Mouse (Mus musculus) CH12.LX (cell line): ENCODE measurements at regions not wholly inside any gene's neighbourhood (a gene's known extent, or its start where the extent isn't known, plus 50 kb on each side); places are given as distances from the start of the nearest gene placed in this dataset.

Experiments
- BHLHE40 ChIP-seq: IDR thresholded peaks from 2 replicates; pipeline ENCODE4 v1.6.1; 2011; ENCODE audit warnings: mild to moderate bottlenecking, low read depth, low read length, improper control_type of control experiment
- CHD2 ChIP-seq: IDR thresholded peaks from 2 replicates; pipeline ENCODE4 v1.6.1; 2011; ENCODE audit warnings: low read length, improper control_type of control experiment
- ELF1 ChIP-seq: IDR thresholded peaks from 2 replicates; pipeline ENCODE4 v1.6.1; 2014; ENCODE audit warnings: low read depth, mild to moderate bottlenecking, inconsistent platforms, low read length, improper control_type of control experiment
- TCF12 ChIP-seq: IDR thresholded peaks from 2 replicates; pipeline ENCODE4 v1.6.1; 2014; ENCODE audit warnings: low read depth, mild to moderate bottlenecking, inconsistent platforms, low read length, improper control_type of control experiment
- USF2 ChIP-seq: conservative IDR thresholded peaks from 2 replicates; pipeline ENCODE4 v1.6.1; 2011; ENCODE audit warnings: low read depth, low read length, improper control_type of control experiment
- ZKSCAN1 ChIP-seq: IDR thresholded peaks from 2 replicates; pipeline ENCODE4 v1.6.1; 2012; ENCODE audit warnings: low read depth, inconsistent platforms, low read length, improper control_type of control experiment, borderline replicate concordance

DNA sequence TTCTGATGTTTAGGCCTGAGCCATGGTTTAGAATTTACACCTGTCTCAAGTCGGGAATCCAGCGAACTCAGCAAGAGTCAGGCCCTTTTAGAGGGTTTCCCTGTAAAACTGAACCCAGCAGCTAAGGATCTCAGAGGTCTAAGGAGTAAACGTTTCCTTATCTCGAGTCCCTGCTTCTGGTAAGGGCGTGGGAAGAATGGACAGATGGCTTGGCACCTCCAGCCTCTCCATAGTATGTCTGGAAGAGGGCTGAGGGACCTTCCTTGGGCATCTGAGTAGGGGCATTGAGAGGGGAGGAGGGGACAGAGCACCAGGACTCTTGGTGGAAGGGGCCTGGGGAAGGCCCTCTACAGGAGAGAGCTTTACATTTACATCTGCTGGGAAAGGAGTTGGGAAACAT is 123.6 kb upstream of the Kit start:
- TF ChIP-seq USF2 = no peak
- no peak for TF ChIP-seq TCF12
- no peak for TF ChIP-seq ELF1
- no peak for TF ChIP-seq BHLHE40
- TF ChIP-seq CHD2 = no peak
- TF ChIP-seq ZKSCAN1 = no peak
